Mouse (Mus musculus): ENCODE measurements at regions not wholly inside any gene's neighbourhood (a gene's known extent, or its start where the extent isn't known, plus 50 kb on each side); places are given as distances from the start of the nearest gene placed in this dataset.

GRCm38 (mm10) chr11:45533402-45534056 lies 318.3 kb upstream of the Clint1 start:
- no peak for DNase-seq (ENCODE audit: low read depth, low spot score)

GRCm38 (mm10) chr11:45535501-45536025 lies 316.3 kb upstream of the Clint1 start:
- no peak for DNase-seq (ENCODE audit: low read depth, low spot score)

- no peak for DNase-seq (ENCODE audit: low read depth, low spot score)
Measured at GRCm38 (mm10) chr11:45538011-45538410, 313.8 kb upstream of the Clint1 start.

GRCm38 (mm10) chr11:45539459-45539858 lies 312.4 kb upstream of the Clint1 start:
- DNase-seq (ENCODE audit: low read depth, low spot score), result no peak

- DNase-seq (ENCODE audit: low read depth, low spot score), result no peak
Measured at GRCm38 (mm10) chr11:45544531-45544930, 307.3 kb upstream of the Clint1 start.

GRCm38 (mm10) chr11:45545896-45546626 lies 305.8 kb upstream of the Clint1 start:
- no peak for DNase-seq (ENCODE audit: low read depth, low spot score)

- no peak for DNase-seq (ENCODE audit: low read depth, low spot score)
Measured at GRCm38 (mm10) chr11:45546861-45547260, 305.0 kb upstream of the Clint1 start.

- DNase-seq (ENCODE audit: low read depth, low spot score), result no peak
Measured at GRCm38 (mm10) chr11:45550376-45550775, 301.5 kb upstream of the Clint1 start.

GRCm38 (mm10) chr11:45577469-45578154 lies 274.2 kb upstream of the Clint1 start:
- no peak for DNase-seq (ENCODE audit: low read depth, low spot score)

GRCm38 (mm10) chr11:45592335-45592734 lies 259.5 kb upstream of the Clint1 start:
- DNase-seq (ENCODE audit: low read depth, low spot score), result no peak

- no peak for DNase-seq (ENCODE audit: low read depth, low spot score)
Measured at GRCm38 (mm10) chr11:45592890-45593642, 258.8 kb upstream of the Clint1 start.

- DNase-seq (ENCODE audit: low read depth, low spot score), result no peak
Measured at GRCm38 (mm10) chr11:45595372-45595771, 256.5 kb upstream of the Clint1 start.

GRCm38 (mm10) chr11:45621824-45622223 lies 230.0 kb upstream of the Clint1 start:
- DNase-seq (ENCODE audit: low read depth, low spot score), result peak; percentile 31

- DNase-seq (ENCODE audit: low read depth, low spot score), result no peak
Measured at GRCm38 (mm10) chr11:45622701-45623100, 229.2 kb upstream of the Clint1 start.

GRCm38 (mm10) chr11:45624233-45624632 lies 227.6 kb upstream of the Clint1 start:
- DNase-seq (ENCODE audit: low read depth, low spot score), result no peak

- DNase-seq (ENCODE audit: low read depth, low spot score), result no peak
Measured at GRCm38 (mm10) chr11:45629250-45629649, 222.6 kb upstream of the Clint1 start.

GRCm38 (mm10) chr11:45634535-45635235 lies 217.2 kb upstream of the Clint1 start:
- no peak for DNase-seq (ENCODE audit: low read depth, low spot score)

- DNase-seq (ENCODE audit: low read depth, low spot score), result no peak
Measured at GRCm38 (mm10) chr11:45635896-45636295, 216.0 kb upstream of the Clint1 start.

- DNase-seq (ENCODE audit: low read depth, low spot score), result no peak
Measured at GRCm38 (mm10) chr11:45639236-45639635, 212.6 kb upstream of the Clint1 start.

GRCm38 (mm10) chr11:45642142-45642756 lies 209.6 kb upstream of the Clint1 start:
- DNase-seq (ENCODE audit: low read depth, low spot score), result no peak
